Mouse (Mus musculus): ENCODE results near the gene Olfr998. TPM values are rescaled to one million over a fixed set of nuclear protein-coding genes. Genes with fewer than 3 reads are reported as not detected.

The Olfr998 gene
- total and polyA plus RNA-seq, 3 experiments = not detected

GRCm38 (mm10) chr2:85611803-85612202 lies 23.1 kb downstream of the Olfr998 start, which contains the start of gene Olfr1000:
Gene Olfr1000, minus strand, starts transcription at chr2:85611903.
- Histone ChIP-seq H3K9me3 (replicated peaks; ENCODE audit: insufficient read depth, low read length) (no peaks in the 10 kb centered on the region), H3K27me3 (ENCODE audit: control insufficient read depth in 1 of 2, insufficient read depth in 2 of 2, low read length in 2 of 2) (no peaks in the 10 kb centered on the region), H3K79me2 (ENCODE audit: control insufficient read depth, insufficient read depth, low read length, poor library complexity) (no peaks in the 10 kb centered on the region), H3K9ac (ENCODE audit: control insufficient read depth, low read depth, low read length, poor library complexity, severe bottlenecking) (no peak within 1 kb of the TSS), H3K4me3 (ENCODE audit: control insufficient read depth in 1 of 2, insufficient read depth in 1 of 2, low read depth in 2 of 2, low read length in 2 of 2) (no peak within 1 kb of the TSS), H3K4me1 (ENCODE audit: control insufficient read depth in 1 of 2, insufficient read depth in 2 of 2, low read length in 2 of 2) (no peaks in the 10 kb centered on the region), H3K36me3 (ENCODE audit: control insufficient read depth in 1 of 2, insufficient read depth in 2 of 2, low read length in 2 of 2) (no peaks in the 10 kb centered on the region), H3K27ac (ENCODE audit: control insufficient read depth, low read depth, low read length) (no peak within 1 kb of the TSS)
- TF ChIP-seq SIN3A (IDR thresholded peaks at IDR 0.05; ENCODE audit: low read length) (no peak), E2F4 (IDR thresholded peaks at IDR 0.05; ENCODE audit: borderline replicate concordance, low read depth, low read length) (no peak), ETS1 (IDR thresholded peaks at IDR 0.05; ENCODE audit: low read depth, low read length) (no peak), CTCF (IDR thresholded peaks at IDR 0.05 in 2 of 3, conservative IDR thresholded peaks at IDR 0.05 in 1 of 3; ENCODE audit: control insufficient read depth in 1 of 3, insufficient read depth in 1 of 3, low read depth in 2 of 3, low read length in 3 of 3, poor library complexity in 1 of 3, severe bottlenecking in 1 of 3) (no peak), MAFK (IDR thresholded peaks at IDR 0.05; ENCODE audit: borderline replicate concordance, low read depth, low read length) (no peak), NRF1 (IDR thresholded peaks at IDR 0.05; ENCODE audit: insufficient read depth, low read depth, low read length, poor library complexity, severe bottlenecking) (no peak), GATA1 (IDR thresholded peaks at IDR 0.05; ENCODE audit: low read depth, low read length) (no peak), RCOR1 (IDR thresholded peaks at IDR 0.05; ENCODE audit: low read depth, low read length) (no peak), ZC3H11A (IDR thresholded peaks at IDR 0.05; ENCODE audit: low read depth, low read length) (no peak), MXI1 (IDR thresholded peaks at IDR 0.05; ENCODE audit: low read depth, low read length) (no peak), TAL1 (IDR thresholded peaks at IDR 0.05; ENCODE audit: low read length) (no peak), POLR2AphosphoS5 (IDR thresholded peaks at IDR 0.05; ENCODE audit: borderline replicate concordance, low read depth, low read length) (no peak), GABPA (IDR thresholded peaks at IDR 0.05; ENCODE audit: low read depth, low read length) (no peak), USF1 (IDR thresholded peaks at IDR 0.05; ENCODE audit: low read depth, low read length) (no peak), ELF1 (IDR thresholded peaks at IDR 0.05; ENCODE audit: low read depth, low read length) (no peak), UBTF (IDR thresholded peaks at IDR 0.05; ENCODE audit: borderline replicate concordance, insufficient read depth, low read depth, low read length) (no peak)
- no peak for DNase-seq (ENCODE audit: low read depth, low spot score)

Other genes with a start within 250 kb of the Olfr998 start
- gene Olfr987, start 249.6 kb upstream of the Olfr998 start, total RNA-seq (2012; rRNA removed) = not detected in 2 replicates
- gene Olfr987, start 249.6 kb upstream of the Olfr998 start, polyA plus RNA-seq (2012; ENCODE audit: insufficient read depth in 1 of 2, insufficient read length in 2 of 2, low read depth in 1 of 2, low replicate concordance in 2 of 2, missing spikeins in 1 of 2) = not detected
- not detected in 2 replicates for gene Olfr988, start 225.7 kb upstream of the Olfr998 start, total RNA-seq (2012; rRNA removed)
- gene Olfr988, start 225.7 kb upstream of the Olfr998 start, polyA plus RNA-seq (2012; ENCODE audit: insufficient read depth in 1 of 2, insufficient read length in 2 of 2, low read depth in 1 of 2, low replicate concordance in 2 of 2, missing spikeins in 1 of 2) = not detected
- not detected in 2 replicates for gene Olfr992, start 179.5 kb upstream of the Olfr998 start, total RNA-seq (2012; rRNA removed)
- gene Olfr992, start 179.5 kb upstream of the Olfr998 start, polyA plus RNA-seq (2012; ENCODE audit: insufficient read depth in 1 of 2, insufficient read length in 2 of 2, low read depth in 1 of 2, low replicate concordance in 2 of 2, missing spikeins in 1 of 2) = not detected
- not detected in 2 replicates for gene Olfr993, start 174.1 kb upstream of the Olfr998 start, total RNA-seq (2012; rRNA removed)
- not detected for gene Olfr993, start 174.1 kb upstream of the Olfr998 start, polyA plus RNA-seq (2012; ENCODE audit: insufficient read depth in 1 of 2, insufficient read length in 2 of 2, low read depth in 1 of 2, low replicate concordance in 2 of 2, missing spikeins in 1 of 2)
- gene Olfr994, start 152.5 kb upstream of the Olfr998 start, total RNA-seq (2012; rRNA removed) = not detected in 2 replicates
- not detected for gene Olfr994, start 152.5 kb upstream of the Olfr998 start, polyA plus RNA-seq (2012; ENCODE audit: insufficient read depth in 1 of 2, insufficient read length in 2 of 2, low read depth in 1 of 2, low replicate concordance in 2 of 2, missing spikeins in 1 of 2)
- gene Olfr995, start 145.3 kb upstream of the Olfr998 start, total RNA-seq (2012; rRNA removed) = not detected in 2 replicates
- not detected for gene Olfr995, start 145.3 kb upstream of the Olfr998 start, polyA plus RNA-seq (2012; ENCODE audit: insufficient read depth in 1 of 2, insufficient read length in 2 of 2, low read depth in 1 of 2, low replicate concordance in 2 of 2, missing spikeins in 1 of 2)
- not detected in 2 replicates for gene 4833423E24Rik, start 69.9 kb upstream of the Olfr998 start, total RNA-seq (2012; rRNA removed)
- gene 4833423E24Rik, start 69.9 kb upstream of the Olfr998 start, polyA plus RNA-seq (2012; ENCODE audit: insufficient read depth in 1 of 2, insufficient read length in 2 of 2, low read depth in 1 of 2, low replicate concordance in 2 of 2, missing spikeins in 1 of 2) = not detected
- gene Olfr996, start 9.7 kb upstream of the Olfr998 start, total RNA-seq (2012; rRNA removed) = not detected in 2 replicates
- gene Olfr996, start 9.7 kb upstream of the Olfr998 start, polyA plus RNA-seq (2012; ENCODE audit: insufficient read depth in 1 of 2, insufficient read length in 2 of 2, low read depth in 1 of 2, low replicate concordance in 2 of 2, missing spikeins in 1 of 2) = not detected
- not detected in 2 replicates for gene Olfr1000, start 23.0 kb downstream of the Olfr998 start, total RNA-seq (2012; rRNA removed)
- gene Olfr1000, start 23.0 kb downstream of the Olfr998 start, polyA plus RNA-seq (2012; ENCODE audit: insufficient read depth in 1 of 2, insufficient read length in 2 of 2, low read depth in 1 of 2, low replicate concordance in 2 of 2, missing spikeins in 1 of 2) = not detected
- not detected in 2 replicates for gene Olfr1002, start 61.8 kb downstream of the Olfr998 start, total RNA-seq (2012; rRNA removed)
- gene Olfr1002, start 61.8 kb downstream of the Olfr998 start, polyA plus RNA-seq (2012; ENCODE audit: insufficient read depth in 1 of 2, insufficient read length in 2 of 2, low read depth in 1 of 2, low replicate concordance in 2 of 2, missing spikeins in 1 of 2) = not detected
- not detected in 2 replicates for gene Olfr154, start 75.5 kb downstream of the Olfr998 start, total RNA-seq (2012; rRNA removed)
- not detected for gene Olfr154, start 75.5 kb downstream of the Olfr998 start, polyA plus RNA-seq (2012; ENCODE audit: insufficient read depth in 1 of 2, insufficient read length in 2 of 2, low read depth in 1 of 2, low replicate concordance in 2 of 2, missing spikeins in 1 of 2)
- gene Olfr1006, start 89.8 kb downstream of the Olfr998 start, total RNA-seq (2012; rRNA removed) = not detected in 2 replicates
- not detected for gene Olfr1006, start 89.8 kb downstream of the Olfr998 start, polyA plus RNA-seq (2012; ENCODE audit: insufficient read depth in 1 of 2, insufficient read length in 2 of 2, low read depth in 1 of 2, low replicate concordance in 2 of 2, missing spikeins in 1 of 2)
- not detected in 2 replicates for gene Olfr1008, start 100.5 kb downstream of the Olfr998 start, total RNA-seq (2012; rRNA removed)
- not detected for gene Olfr1008, start 100.5 kb downstream of the Olfr998 start, polyA plus RNA-seq (2012; ENCODE audit: insufficient read depth in 1 of 2, insufficient read length in 2 of 2, low read depth in 1 of 2, low replicate concordance in 2 of 2, missing spikeins in 1 of 2)
- not detected in 2 replicates for gene Olfr1009, start 126.5 kb downstream of the Olfr998 start, total RNA-seq (2012; rRNA removed)
- gene Olfr1009, start 126.5 kb downstream of the Olfr998 start, polyA plus RNA-seq (2012; ENCODE audit: insufficient read depth in 1 of 2, insufficient read length in 2 of 2, low read depth in 1 of 2, low replicate concordance in 2 of 2, missing spikeins in 1 of 2) = not detected
- gene Olfr1012, start 173.8 kb downstream of the Olfr998 start, total RNA-seq (2012; rRNA removed) = not detected in 2 replicates
- not detected for gene Olfr1012, start 173.8 kb downstream of the Olfr998 start, polyA plus RNA-seq (2012; ENCODE audit: insufficient read depth in 1 of 2, insufficient read length in 2 of 2, low read depth in 1 of 2, low replicate concordance in 2 of 2, missing spikeins in 1 of 2)
- gene Olfr1013, start 178.2 kb downstream of the Olfr998 start, total RNA-seq (2012; rRNA removed) = not detected in 2 replicates
- gene Olfr1013, start 178.2 kb downstream of the Olfr998 start, polyA plus RNA-seq (2012; ENCODE audit: insufficient read depth in 1 of 2, insufficient read length in 2 of 2, low read depth in 1 of 2, low replicate concordance in 2 of 2, missing spikeins in 1 of 2) = not detected
- not detected in 2 replicates for gene Olfr1014, start 183.8 kb downstream of the Olfr998 start, total RNA-seq (2012; rRNA removed)
- not detected for gene Olfr1014, start 183.8 kb downstream of the Olfr998 start, polyA plus RNA-seq (2012; ENCODE audit: insufficient read depth in 1 of 2, insufficient read length in 2 of 2, low read depth in 1 of 2, low replicate concordance in 2 of 2, missing spikeins in 1 of 2)
- gene Olfr1015, start 193.1 kb downstream of the Olfr998 start, total RNA-seq (2012; rRNA removed) = not detected in 2 replicates
- not detected for gene Olfr1015, start 193.1 kb downstream of the Olfr998 start, polyA plus RNA-seq (2012; ENCODE audit: insufficient read depth in 1 of 2, insufficient read length in 2 of 2, low read depth in 1 of 2, low replicate concordance in 2 of 2, missing spikeins in 1 of 2)
- not detected in 2 replicates for gene Olfr1016, start 213.6 kb downstream of the Olfr998 start, total RNA-seq (2012; rRNA removed)
- gene Olfr1016, start 213.6 kb downstream of the Olfr998 start, polyA plus RNA-seq (2012; ENCODE audit: insufficient read depth in 1 of 2, insufficient read length in 2 of 2, low read depth in 1 of 2, low replicate concordance in 2 of 2, missing spikeins in 1 of 2) = not detected
- not detected in 2 replicates for gene Olfr1018, start 229.5 kb downstream of the Olfr998 start, total RNA-seq (2012; rRNA removed)
- gene Olfr1018, start 229.5 kb downstream of the Olfr998 start, polyA plus RNA-seq (2012; ENCODE audit: insufficient read depth in 1 of 2, insufficient read length in 2 of 2, low read depth in 1 of 2, low replicate concordance in 2 of 2, missing spikeins in 1 of 2) = not detected

Data from MEL (cell line).